Mouse (Mus musculus) gastrocnemius, adult 2 months (tissue): Measurements from ENCODE around the gene Taf8. TPM values are rescaled to one million over a fixed set of nuclear protein-coding genes. Genes with fewer than 3 reads are reported as not detected.

ENCODE experiments used
- DNase-seq: peaks from one replicate; pipeline ENCODE4 v3.0.0; 2022
- H3K27ac ChIP-seq: fragments of 200-600 bp; 2 replicates; pipeline ENCODE4 v1.8.1; 2022; ENCODE audit warnings: mild to moderate bottlenecking
- H3K4me3 ChIP-seq: fragments of 200-600 bp; 2 replicates; pipeline ENCODE4 v1.8.1; 2022; ENCODE audit warnings: mild to moderate bottlenecking, moderate library complexity
- CTCF ChIP-seq: fragments of 200-600 bp; IDR thresholded peaks from 2 replicates; pipeline ENCODE4 v1.8.1; 2022; ENCODE audit warnings: antibody characterized with exemption, mild to moderate bottlenecking, moderate library complexity
- intact Hi-C: fragments of 180-260 bp; cut with DNase I; formaldehyde crosslinking; loops from one replicate; pipeline ENCODE4 v1.15.1; 2025
- total RNA-seq, 2 experiments: library from RNA; stranded (reverse); gene quantifications; 2 replicates each; pipeline ENCODE4 v1.2.3; 2021

The Taf8 gene
- total RNA-seq, 2 experiments from 2014 or later, result 13.0 to 14.1 TPM

- TF ChIP-seq CTCF, result no peak
- no peak for DNase-seq
- Histone ChIP-seq H3K27ac (no peak overlapping the region), H3K4me3 (no peak overlapping the region)
- intact Hi-C loops, result no loop called here
Observed at GRCm38 (mm10) chr17:47494132-47494531, 8.0 kb downstream of the Taf8 start.

GRCm38 (mm10) chr17:47493653-47494052 is 8.4 kb downstream of the Taf8 start:
- intact Hi-C loops, result no loop called here
- no peak overlapping the region for H3K27ac ChIP-seq
- no peak for TF ChIP-seq CTCF
- H3K4me3 ChIP-seq, result no peak overlapping the region
- DNase-seq, result no peak

GRCm38 (mm10) chr17:47492731-47493130 is 9.4 kb downstream of the Taf8 start:
- Histone ChIP-seq H3K4me3 (no peak overlapping the region), H3K27ac (no peak overlapping the region)
- intact Hi-C loops, result no loop called here
- TF ChIP-seq CTCF, result no peak
- DNase-seq, result no peak

- intact Hi-C loops, result no loop called here
- peak; percentile 9; the same call in 1 of the 2 replicates for TF ChIP-seq CTCF
- no peak for DNase-seq
- H3K4me3 ChIP-seq, result no peak overlapping the region
- no peak overlapping the region for H3K27ac ChIP-seq
Observed at GRCm38 (mm10) chr17:47490791-47491190, 11.3 kb downstream of the Taf8 start.

- intact Hi-C loops, result no loop called here
- Histone ChIP-seq H3K27ac (no peak overlapping the region), H3K4me3 (no peak overlapping the region)
- no peak for TF ChIP-seq CTCF
- DNase-seq, result no peak
Observed at GRCm38 (mm10) chr17:47485791-47486190, 16.3 kb downstream of the Taf8 start.

- intact Hi-C loops, result loop anchor here (5.0 kb wide), 1 partner anchor 98 kb away; the partner anchor contains the start of gene Guca1b
- Histone ChIP-seq H3K27ac (no peak overlapping the region), H3K4me3 (no peak overlapping the region)
- TF ChIP-seq CTCF, result no peak
- no peak for DNase-seq
Observed at GRCm38 (mm10) chr17:47484993-47485392, 17.1 kb downstream of the Taf8 start.

GRCm38 (mm10) chr17:47484241-47484921 is 17.7 kb downstream of the Taf8 start:
- intact Hi-C loops, result loop anchor here (5.0 kb wide), 1 partner anchor 97 kb away; the partner anchor contains the start of gene Guca1b
- DNase-seq, result no peak
- H3K4me3 ChIP-seq, result no peak overlapping the region
- no peak overlapping the region for H3K27ac ChIP-seq
- no peak for TF ChIP-seq CTCF

GRCm38 (mm10) chr17:47482401-47482800 is 19.7 kb downstream of the Taf8 start:
- no peak overlapping the region for H3K27ac ChIP-seq
- DNase-seq, result peak; percentile 75
- H3K4me3 ChIP-seq, result no peak overlapping the region
- intact Hi-C loops, result loop anchor here (2.0 to 5.0 kb wide), 2 partner anchors 74 to 95 kb away; partner anchors contain the start of gene Guca1b
- peak; percentile 80 for TF ChIP-seq CTCF

- H3K27ac ChIP-seq, result no peak overlapping the region
- no peak for DNase-seq
- intact Hi-C loops, result loop anchor here (5.0 kb wide), 1 partner anchor 93 kb away; the partner anchor contains the start of gene Guca1b
- no peak for TF ChIP-seq CTCF
- H3K4me3 ChIP-seq, result no peak overlapping the region
Observed at GRCm38 (mm10) chr17:47479887-47480286, 22.2 kb downstream of the Taf8 start.

- Histone ChIP-seq H3K27ac (no peak overlapping the region), H3K4me3 (no peak overlapping the region)
- intact Hi-C loops, result no loop called here
- TF ChIP-seq CTCF, result peak; percentile 29
- no peak for DNase-seq
Observed at GRCm38 (mm10) chr17:47475714-47476113, 26.4 kb downstream of the Taf8 start.

GRCm38 (mm10) chr17:47475181-47475580 is 26.9 kb downstream of the Taf8 start:
- no peak for DNase-seq
- no peak for TF ChIP-seq CTCF
- Histone ChIP-seq H3K4me3 (no peak overlapping the region), H3K27ac (no peak overlapping the region)
- intact Hi-C loops, result no loop called here

GRCm38 (mm10) chr17:47474250-47474649 is 27.8 kb downstream of the Taf8 start:
- intact Hi-C loops, result no loop called here
- H3K27ac ChIP-seq, result no peak overlapping the region
- H3K4me3 ChIP-seq, result no peak overlapping the region
- no peak for DNase-seq
- no peak for TF ChIP-seq CTCF

- Histone ChIP-seq H3K4me3 (no peak overlapping the region), H3K27ac (no peak overlapping the region)
- peak; percentile 71 for DNase-seq
- intact Hi-C loops, result no loop called here
- peak; percentile 88 for TF ChIP-seq CTCF
Observed at GRCm38 (mm10) chr17:47473434-47473974, 28.6 kb downstream of the Taf8 start.
